Mouse (Mus musculus) kidney, adult 8-10 months (tissue): Measurements from ENCODE around the gene Prkca.

Source experiments
- DNase-seq, 2 experiments: peaks; one replicate each; pipeline ENCODE4 v3.0.0; 2022

The Prkca gene

GRCm38 (mm10) chr11:108293843-108294242 is 49.9 kb downstream of the Prkca start:
- DNase-seq, result no peak

DNA sequence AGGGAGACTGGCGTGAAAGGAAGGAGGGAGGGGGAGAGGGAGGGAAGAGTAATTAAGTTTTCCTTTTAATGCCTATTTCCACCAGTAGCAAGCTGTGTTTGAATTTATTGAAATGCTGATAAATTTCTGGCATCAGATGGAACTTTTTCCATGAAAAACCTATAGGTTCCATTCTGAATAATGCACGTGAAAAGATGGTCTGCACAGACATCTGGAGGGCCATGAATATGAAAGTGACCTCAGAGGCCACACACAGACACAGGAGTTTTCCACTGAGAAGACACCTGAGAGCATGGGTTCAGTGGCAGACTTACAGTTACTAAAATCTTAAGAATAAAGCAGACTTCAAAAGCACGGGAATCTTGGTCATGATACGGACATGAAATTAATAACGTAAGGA is 54.5 kb downstream of the Prkca start:
- DNase-seq, result no peak

- DNase-seq, result peak; percentile 19 to 51
Observed at GRCm38 (mm10) chr11:108287321-108287720, 56.4 kb downstream of the Prkca start.

DNA sequence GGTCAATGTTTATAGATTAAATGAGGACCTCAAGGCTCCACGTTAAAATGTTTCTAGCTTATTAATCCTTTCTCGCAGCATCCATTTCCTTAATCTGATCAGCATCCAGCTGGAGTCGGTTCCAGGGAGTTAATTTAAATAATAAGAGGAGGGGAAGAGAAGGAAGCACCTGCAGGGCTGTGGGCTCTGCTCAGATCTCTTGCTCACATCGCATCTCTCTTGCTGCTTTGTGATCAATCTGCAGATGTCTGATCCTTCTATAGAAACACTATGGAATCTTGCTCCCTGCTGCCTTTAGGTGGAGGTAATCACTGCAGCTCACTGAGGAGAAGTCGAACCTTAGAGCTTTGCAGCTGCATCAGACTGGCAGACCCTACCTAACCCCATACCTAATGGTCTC is 58.7 kb downstream of the Prkca start:
- no peak for DNase-seq

DNA sequence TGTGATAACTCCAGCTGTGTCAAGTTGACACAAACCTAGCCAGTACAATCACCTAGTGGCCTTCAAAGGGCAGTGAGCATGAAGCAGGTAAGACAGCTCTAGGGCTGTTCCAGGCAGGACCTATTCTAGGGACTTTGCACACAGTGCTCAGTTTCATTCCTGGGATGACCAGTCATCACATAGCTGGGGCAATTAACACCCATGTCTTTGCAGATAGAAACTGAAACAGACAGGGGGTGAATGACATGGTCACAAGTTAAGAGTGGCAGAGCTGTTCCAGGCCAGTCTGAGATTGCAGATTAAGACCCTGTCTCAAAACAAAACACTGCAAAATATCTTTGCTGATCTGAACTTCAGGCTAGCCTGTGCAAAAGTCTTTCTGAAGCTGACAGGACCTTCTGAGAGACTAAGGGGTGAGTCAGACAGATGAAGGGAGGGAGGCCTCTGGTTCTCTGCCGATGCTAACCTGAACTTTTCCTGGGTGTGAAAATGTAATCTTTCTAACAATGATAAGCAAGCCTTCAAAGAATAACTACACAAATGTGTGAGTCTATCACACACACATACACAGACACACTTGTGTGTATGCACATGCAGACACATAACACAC is 60.8 kb downstream of the Prkca start:
- no peak for DNase-seq

GRCm38 (mm10) chr11:108279748-108280373 is 63.9 kb downstream of the Prkca start:
- no peak for DNase-seq

GRCm38 (mm10) chr11:108277096-108277495 is 66.6 kb downstream of the Prkca start:
- no peak for DNase-seq

- DNase-seq, result no peak
Observed at GRCm38 (mm10) chr11:108276148-108276547, 67.6 kb downstream of the Prkca start.

GRCm38 (mm10) chr11:108274046-108274445 is 69.7 kb downstream of the Prkca start:
- DNase-seq, result no peak

DNA sequence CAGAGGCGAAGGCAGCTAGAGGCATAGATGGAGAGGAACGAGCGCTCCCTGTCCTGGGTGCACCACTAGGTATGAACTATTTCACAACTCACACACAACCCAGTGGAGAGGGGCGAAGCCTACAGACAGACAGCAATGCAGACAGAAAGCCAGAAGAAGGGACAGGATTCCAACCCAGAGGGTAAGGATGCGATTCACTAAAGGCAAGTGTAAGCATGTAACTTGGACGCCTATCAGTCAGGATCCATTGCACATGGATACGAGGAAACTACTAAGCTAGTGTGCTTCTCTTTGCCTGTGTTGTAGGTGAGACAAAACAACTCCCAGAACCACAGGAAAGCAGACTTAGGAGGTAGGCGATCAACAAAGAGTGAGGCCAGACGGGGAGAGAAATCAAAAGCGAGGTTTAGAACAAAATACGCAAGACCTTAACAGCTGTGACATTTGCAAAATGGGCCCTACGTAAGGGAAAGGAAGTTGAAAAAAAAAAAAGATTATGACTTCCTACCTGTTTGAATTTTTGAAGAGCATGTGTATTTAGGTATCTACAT is 70.2 kb downstream of the Prkca start:
- DNase-seq, result no peak

DNA sequence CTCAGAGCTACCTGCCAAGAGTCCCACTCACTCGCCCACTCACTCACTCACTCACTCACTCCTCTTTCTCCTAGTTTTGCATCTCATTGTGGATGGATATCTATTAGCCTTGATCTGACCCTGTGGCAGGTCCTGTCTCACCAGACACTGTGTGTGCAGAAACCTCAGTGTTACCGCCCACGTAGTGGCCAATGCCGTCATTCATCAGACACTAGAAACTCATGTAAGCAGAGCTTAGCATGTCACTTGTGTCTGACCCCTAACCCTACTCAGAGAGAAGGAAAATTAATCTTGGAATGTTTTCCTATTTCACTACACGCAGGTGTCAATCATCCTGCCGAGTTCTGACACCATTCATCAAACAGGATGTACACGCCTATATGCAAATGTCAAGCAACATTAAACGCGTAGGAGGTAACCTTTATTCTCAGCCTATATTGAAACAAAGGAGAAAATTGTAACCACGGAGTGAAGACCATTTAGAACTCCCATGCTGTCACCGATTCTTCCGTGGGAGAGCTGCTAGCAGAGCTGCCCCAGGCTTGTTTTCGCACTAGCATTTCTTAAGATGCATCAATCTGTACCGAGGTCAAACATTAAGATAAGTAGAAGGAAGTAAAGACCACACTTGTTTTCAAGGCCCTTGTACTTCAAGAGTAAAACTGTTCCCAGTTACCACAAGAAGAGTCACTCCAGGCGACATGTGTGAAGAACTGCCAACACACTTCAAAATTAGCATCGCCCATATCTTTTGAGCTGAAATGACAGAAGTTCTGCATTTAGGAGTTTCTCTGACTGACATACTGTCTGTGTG is 70.9 kb downstream of the Prkca start:
- DNase-seq, result no peak

DNA sequence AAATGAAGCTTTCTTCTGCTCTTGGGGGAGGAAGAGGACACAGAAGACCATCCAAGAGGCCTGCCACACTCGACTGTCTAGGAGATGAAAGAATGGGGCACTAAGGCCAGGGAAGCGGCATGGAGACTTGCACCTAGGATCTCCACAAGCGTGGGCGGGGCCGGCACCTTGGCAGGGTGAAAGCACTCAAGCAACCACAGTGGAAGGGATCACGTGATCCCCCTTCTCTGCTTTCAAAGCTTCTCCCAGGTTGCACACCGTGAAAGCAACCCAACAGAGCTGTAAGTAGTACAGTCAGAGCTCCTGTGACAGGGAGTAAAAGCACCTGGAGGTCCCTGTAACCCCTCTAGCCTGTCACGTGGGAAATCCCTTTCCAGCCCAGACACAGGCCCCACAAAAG is 72.4 kb downstream of the Prkca start:
- DNase-seq, result peak in 1 of 2 experiments; percentile 57

- DNase-seq, result no peak
Observed at GRCm38 (mm10) chr11:108269516-108269915, 74.2 kb downstream of the Prkca start.

DNA sequence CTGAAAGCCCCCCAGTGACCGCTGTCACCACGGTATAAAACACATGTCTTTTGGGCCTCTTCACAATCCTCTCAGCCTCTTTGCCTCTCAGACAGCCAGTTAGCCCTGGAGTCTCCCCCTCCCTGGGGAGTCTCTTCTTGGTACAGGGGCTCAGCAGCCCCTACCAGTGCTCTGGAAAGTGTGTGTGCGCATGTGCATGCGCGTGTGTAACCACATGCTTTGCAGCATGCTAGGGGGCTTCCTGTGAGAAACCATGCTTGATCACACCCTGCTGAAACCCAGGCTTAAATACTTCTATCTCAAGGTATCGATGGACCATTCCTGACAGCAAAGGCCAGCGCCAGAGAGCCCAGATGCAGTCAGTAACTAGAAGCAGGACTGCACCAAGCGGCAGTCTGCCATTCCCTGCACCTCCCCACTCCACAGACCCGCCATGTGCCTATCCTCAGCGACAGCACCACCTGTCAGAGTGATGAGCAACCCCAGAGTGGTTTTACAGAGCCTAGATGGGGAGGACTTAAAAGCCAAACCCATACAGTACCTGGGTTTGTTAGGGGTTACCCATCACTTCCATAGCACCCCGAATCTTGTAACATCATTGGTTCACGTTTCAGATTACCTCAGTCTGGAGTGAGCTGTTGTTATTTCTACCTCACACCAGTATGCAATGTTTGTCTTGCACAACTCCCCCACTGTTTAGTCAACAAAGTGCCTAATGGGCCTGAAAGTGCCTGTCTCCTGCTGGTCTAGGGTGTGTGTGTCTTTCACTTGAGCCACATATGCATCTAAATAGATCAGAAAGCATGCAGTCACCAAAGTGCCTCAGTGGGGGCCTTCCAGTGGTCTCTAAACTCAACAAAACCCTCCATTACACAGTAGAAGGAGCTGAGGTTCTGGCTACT is 75.1 kb downstream of the Prkca start:
- DNase-seq, result no peak

DNA sequence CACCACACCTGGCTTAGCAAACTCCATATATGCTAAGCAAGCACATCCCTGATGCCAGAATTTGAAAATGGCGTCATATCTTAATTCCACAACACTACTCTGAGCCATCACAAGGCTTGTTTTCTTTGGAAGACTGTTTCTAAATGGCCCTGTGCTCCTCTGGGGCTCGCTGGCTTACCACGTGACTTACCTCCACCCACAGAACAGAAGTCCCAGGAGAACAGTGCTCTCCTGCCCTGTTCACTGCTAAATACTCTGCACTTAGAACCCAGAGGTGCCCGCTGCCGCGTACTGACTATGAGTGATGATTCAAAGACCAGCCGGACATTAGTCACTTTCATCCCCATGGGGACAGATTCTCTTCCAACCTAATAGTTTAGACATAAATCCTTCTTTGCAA is 75.9 kb downstream of the Prkca start:
- DNase-seq, result peak; percentile 50 to 53

- DNase-seq, result no peak
Observed at GRCm38 (mm10) chr11:108267066-108267465, 76.7 kb downstream of the Prkca start.

- DNase-seq, result no peak
Observed at GRCm38 (mm10) chr11:108263868-108264267, 79.9 kb downstream of the Prkca start.

- no peak for DNase-seq
Observed at GRCm38 (mm10) chr11:108263406-108263805, 80.3 kb downstream of the Prkca start.

- no peak for DNase-seq
Observed at GRCm38 (mm10) chr11:108261751-108262160, 82.0 kb downstream of the Prkca start.

GRCm38 (mm10) chr11:108260775-108261517 is 82.8 kb downstream of the Prkca start:
- DNase-seq, result no peak

GRCm38 (mm10) chr11:108259391-108259790 is 84.3 kb downstream of the Prkca start:
- no peak for DNase-seq

DNA sequence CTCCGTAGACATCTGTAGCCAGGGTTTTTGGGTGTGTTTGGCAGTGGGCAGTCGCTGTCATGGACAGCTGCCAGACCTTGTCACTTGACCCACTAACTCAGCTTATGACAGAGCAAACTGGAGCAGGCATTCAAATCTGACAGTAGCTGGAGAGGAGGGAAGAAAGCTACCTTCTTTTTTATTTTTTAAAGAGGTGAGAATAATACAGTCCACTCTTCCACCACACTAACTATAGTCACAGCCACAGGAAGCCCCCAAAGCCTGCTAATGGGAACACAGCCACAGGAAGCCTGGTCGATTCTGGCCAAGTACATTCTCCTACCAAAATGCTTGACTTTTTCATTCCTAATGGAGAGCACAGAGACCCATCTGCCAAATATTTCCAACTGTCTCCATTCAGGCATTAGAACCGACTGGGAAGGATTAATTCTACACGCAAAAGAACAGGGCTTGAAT is 84.9 kb downstream of the Prkca start:
- peak in 1 of 2 experiments; percentile 28 for DNase-seq
